Mouse (Mus musculus) neural tube, embryonic 12.5 days (tissue): ENCODE data around the gene Ier5l. TPM values are rescaled to one million over a fixed set of nuclear protein-coding genes. Genes with fewer than 3 reads are reported as not detected.

ENCODE experiments used
- ATAC-seq: fragments of 200-750 bp; cut with Nextera tagmentation; 2 replicates; pipeline ENCODE4 v1.8.0; 2017; ENCODE audit warnings: low read depth, mild to moderate bottlenecking, moderate TSS enrichment, moderate library complexity; ENCODE audit not compliant: low FRiP score
- H3K27ac ChIP-seq: fragments of 300-500 bp; sonication (generic); 2 replicates; pipeline ENCODE4 v1.5.1; 2016
- H3K27me3 ChIP-seq: fragments of 300-500 bp; sonication (generic); replicated peaks from 2 replicates; pipeline ENCODE4 v1.6.1; 2016; ENCODE audit warnings: mild to moderate bottlenecking
- H3K36me3 ChIP-seq: fragments of 300-500 bp; sonication (generic); 2 replicates; pipeline ENCODE4 v1.6.1; 2016; ENCODE audit warnings: mild to moderate bottlenecking
- H3K4me1 ChIP-seq: fragments of 300-500 bp; sonication (generic); 2 replicates; pipeline ENCODE4 v1.6.1; 2016
- H3K4me2 ChIP-seq: fragments of 300-500 bp; sonication (generic); replicated peaks from 2 replicates; pipeline ENCODE4 v1.6.1; 2016; ENCODE audit warnings: mild to moderate bottlenecking
- H3K4me3 ChIP-seq: fragments of 300-500 bp; sonication (generic); 2 replicates; pipeline ENCODE4 v1.5.1; 2016
- H3K9ac ChIP-seq: fragments of 300-500 bp; sonication (generic); 2 replicates; pipeline ENCODE4 v1.6.1; 2016; ENCODE audit warnings: mild to moderate bottlenecking
- H3K9me3 ChIP-seq: fragments of 300-500 bp; sonication (generic); 2 replicates; pipeline ENCODE4 v1.6.1; 2016; ENCODE audit warnings: mild to moderate bottlenecking
- WGBS: fragments of 180-500 bp; shearing (Covaris S2); methylation state at CpG from one replicate; pipeline ENCODE4 v1.1.7; 2016; 5-methylcytosine and 5-hydroxymethylcytosine counted together
- polyA plus RNA-seq: library from polyadenylated mRNA; unstranded; fragments of >200 nt; fragmentation: Nextera tagmentation; extraction: Ambion mirVana; gene quantifications from 2 replicates; pipeline ENCODE4 v1.2.1, GENCODE M21; 2016

The Ier5l gene
- polyA plus RNA-seq, 1 experiment from 2014 or later = 5.7 TPM

- no peak overlapping the region for H3K4me3 ChIP-seq
- 0 out of 2 replicates have a peak, but pooled peaks cover 5% of the 10 kb centered on the region for H3K27me3 ChIP-seq
- no peaks in the 10 kb centered on the region for H3K9me3 ChIP-seq
- 61% methylated on average over 1 of the region's 1 CpGs for WGBS
- H3K9ac ChIP-seq = no peak overlapping the region
- no peak for ATAC-seq
- H3K4me2 ChIP-seq = no peak overlapping the region
- peaks cover 5% of the 10 kb centered on the region for H3K4me1 ChIP-seq
- H3K36me3 ChIP-seq = no peaks in the 10 kb centered on the region
- H3K27ac ChIP-seq = no peak overlapping the region
Measured at GRCm38 (mm10) chr2:30478526-30478925, 4.5 kb upstream of the Ier5l start.

GRCm38 (mm10) chr2:30476241-30476640 is 2.2 kb upstream of the Ier5l start:
- ATAC-seq = no peak
- Histone ChIP-seq H3K27ac (no peak overlapping the region), H3K27me3 (0 out of 2 replicates have a peak, but pooled peaks cover 5% of the 10 kb centered on the region), H3K9me3 (no peaks in the 10 kb centered on the region), H3K9ac (no peak overlapping the region), H3K4me1 (peaks cover 9% of the 10 kb centered on the region), H3K36me3 (no peaks in the 10 kb centered on the region), H3K4me3 (no peak overlapping the region), H3K4me2 (no peak overlapping the region)
- 69% methylated on average over 2 of the region's 2 CpGs for WGBS

- no peak for ATAC-seq
- Histone ChIP-seq H3K9ac (no peak overlapping the region), H3K4me3 (no peak overlapping the region), H3K9me3 (no peaks in the 10 kb centered on the region), H3K27ac (no peak overlapping the region), H3K36me3 (no peaks in the 10 kb centered on the region), H3K4me1 (peaks cover 15% of the 10 kb centered on the region), H3K4me2 (no peak overlapping the region), H3K27me3 (0 out of 2 replicates have a peak, but pooled peaks cover 5% of the 10 kb centered on the region)
- WGBS = 85% methylated on average over 7 of the region's 7 CpGs
Measured at GRCm38 (mm10) chr2:30475457-30475856, 1.4 kb upstream of the Ier5l start.

- Histone ChIP-seq H3K4me2 (peak overlapping the region; percentile 94), H3K27me3 (0 out of 2 replicates have a peak, but pooled peaks cover 5% of the 10 kb centered on the region), H3K36me3 (no peaks in the 10 kb centered on the region), H3K4me1 (peaks cover 22% of the 10 kb centered on the region), H3K9me3 (no peaks in the 10 kb centered on the region), H3K9ac (no peak overlapping the region), H3K27ac (no peak overlapping the region), H3K4me3 (peak overlapping the region; percentile 89)
- 23% methylated on average over 4 of the region's 4 CpGs for WGBS
- no peak for ATAC-seq
Measured at GRCm38 (mm10) chr2:30474776-30475175, 757 bp upstream of the Ier5l start.

- H3K27me3 ChIP-seq = 0 out of 2 replicates have a peak, but pooled peaks cover 13% of the 10 kb centered on the region
- H3K4me1 ChIP-seq = peaks cover 32% of the 10 kb centered on the region
- WGBS = under 1% methylated on average over 73 of the region's 80 CpGs
- no peaks in the 10 kb centered on the region for H3K9me3 ChIP-seq
- H3K4me2 ChIP-seq = peak overlapping the region; percentile 94
- H3K36me3 ChIP-seq = no peaks in the 10 kb centered on the region
- H3K9ac ChIP-seq = peak overlapping the region; percentile 97
- ATAC-seq = peak; percentile 21
- H3K4me3 ChIP-seq = peak overlapping the region; percentile 89
- peak overlapping the region; percentile 84 for H3K27ac ChIP-seq
Measured at GRCm38 (mm10) chr2:30473431-30474031, 488 bp downstream of the Ier5l start.

GRCm38 (mm10) chr2:30472731-30473351 is 1.2 kb downstream of the Ier5l start:
- H3K4me3 ChIP-seq = peak overlapping the region; percentile 89
- peak overlapping the region; percentile 84 for H3K27ac ChIP-seq
- ATAC-seq = no peak
- peaks cover 32% of the 10 kb centered on the region for H3K4me1 ChIP-seq
- H3K9ac ChIP-seq = peak overlapping the region; percentile 97
- no peaks in the 10 kb centered on the region for H3K9me3 ChIP-seq
- 0 out of 2 replicates have a peak, but pooled peaks cover 13% of the 10 kb centered on the region for H3K27me3 ChIP-seq
- no peaks in the 10 kb centered on the region for H3K36me3 ChIP-seq
- WGBS = under 1% methylated on average over 60 of the region's 60 CpGs
- peak overlapping the region; percentile 94 for H3K4me2 ChIP-seq

GRCm38 (mm10) chr2:30471795-30472720 is 2.0 kb downstream of the Ier5l start:
- H3K9ac ChIP-seq = peak overlapping the region; percentile 97
- H3K27ac ChIP-seq = peak overlapping the region; percentile 84
- peak overlapping the region; percentile 94 for H3K4me2 ChIP-seq
- peaks cover 36% of the 10 kb centered on the region for H3K4me1 ChIP-seq
- H3K27me3 ChIP-seq = 0 out of 2 replicates have a peak, but pooled peaks cover 13% of the 10 kb centered on the region
- H3K4me3 ChIP-seq = peak overlapping the region; percentile 89
- no peaks in the 10 kb centered on the region for H3K36me3 ChIP-seq
- no peaks in the 10 kb centered on the region for H3K9me3 ChIP-seq
- no peak for ATAC-seq
- under 1% methylated on average over 46 of the region's 51 CpGs for WGBS

GRCm38 (mm10) chr2:30471051-30471450 is 3.0 kb downstream of the Ier5l start:
- H3K4me3 ChIP-seq = peak overlapping the region; percentile 89; the same call in 1 of the 2 replicates
- H3K4me1 ChIP-seq = peaks cover 36% of the 10 kb centered on the region
- H3K27me3 ChIP-seq = 0 out of 2 replicates have a peak, but pooled peaks cover 13% of the 10 kb centered on the region
- no peak for ATAC-seq
- peak overlapping the region; percentile 94 for H3K4me2 ChIP-seq
- WGBS = 17% methylated on average over 8 of the region's 8 CpGs
- H3K36me3 ChIP-seq = no peaks in the 10 kb centered on the region
- H3K9ac ChIP-seq = peak overlapping the region; percentile 97
- H3K9me3 ChIP-seq = no peaks in the 10 kb centered on the region
- H3K27ac ChIP-seq = no peak overlapping the region

- Histone ChIP-seq H3K27me3 (0 out of 2 replicates have a peak, but pooled peaks cover 13% of the 10 kb centered on the region), H3K27ac (peak overlapping the region; percentile 53), H3K36me3 (no peaks in the 10 kb centered on the region), H3K4me1 (peaks cover 36% of the 10 kb centered on the region), H3K4me3 (peak overlapping the region; percentile 40), H3K9ac (peak overlapping the region; percentile 74), H3K9me3 (no peaks in the 10 kb centered on the region), H3K4me2 (peak overlapping the region; percentile 94)
- ATAC-seq = peak; percentile 6; the same call in 1 of the 2 replicates
- WGBS = under 1% methylated on average over 46 of the region's 46 CpGs
Measured at GRCm38 (mm10) chr2:30470143-30470946, 3.7 kb downstream of the Ier5l start.

- Histone ChIP-seq H3K27me3 (0 out of 2 replicates have a peak, but pooled peaks cover 9% of the 10 kb centered on the region), H3K36me3 (no peaks in the 10 kb centered on the region), H3K9me3 (no peaks in the 10 kb centered on the region), H3K4me2 (peak overlapping the region; percentile 94), H3K4me3 (peak overlapping the region; percentile 40), H3K4me1 (peaks cover 36% of the 10 kb centered on the region), H3K27ac (peak overlapping the region; percentile 53; the same call in 1 of the 2 replicates), H3K9ac (peak overlapping the region; percentile 74)
- 2% methylated on average over 19 of the region's 19 CpGs for WGBS
- peak; percentile 30; the same call in 1 of the 2 replicates for ATAC-seq
Measured at GRCm38 (mm10) chr2:30469796-30470142, 4.2 kb downstream of the Ier5l start.

GRCm38 (mm10) chr2:30469009-30469408 is 5.0 kb downstream of the Ier5l start:
- H3K27me3 ChIP-seq = 0 out of 2 replicates have a peak, but pooled peaks cover 8% of the 10 kb centered on the region
- peak overlapping the region; percentile 74 for H3K9ac ChIP-seq
- H3K36me3 ChIP-seq = no peaks in the 10 kb centered on the region
- no peaks in the 10 kb centered on the region for H3K9me3 ChIP-seq
- no peak overlapping the region for H3K4me3 ChIP-seq
- no peak overlapping the region for H3K27ac ChIP-seq
- 51% methylated on average over 6 of the region's 6 CpGs for WGBS
- ATAC-seq = no peak
- H3K4me2 ChIP-seq = peak overlapping the region; percentile 94
- H3K4me1 ChIP-seq = peaks cover 33% of the 10 kb centered on the region
